Mouse (Mus musculus): ENCODE measurements around the gene Pus10.

DNA sequence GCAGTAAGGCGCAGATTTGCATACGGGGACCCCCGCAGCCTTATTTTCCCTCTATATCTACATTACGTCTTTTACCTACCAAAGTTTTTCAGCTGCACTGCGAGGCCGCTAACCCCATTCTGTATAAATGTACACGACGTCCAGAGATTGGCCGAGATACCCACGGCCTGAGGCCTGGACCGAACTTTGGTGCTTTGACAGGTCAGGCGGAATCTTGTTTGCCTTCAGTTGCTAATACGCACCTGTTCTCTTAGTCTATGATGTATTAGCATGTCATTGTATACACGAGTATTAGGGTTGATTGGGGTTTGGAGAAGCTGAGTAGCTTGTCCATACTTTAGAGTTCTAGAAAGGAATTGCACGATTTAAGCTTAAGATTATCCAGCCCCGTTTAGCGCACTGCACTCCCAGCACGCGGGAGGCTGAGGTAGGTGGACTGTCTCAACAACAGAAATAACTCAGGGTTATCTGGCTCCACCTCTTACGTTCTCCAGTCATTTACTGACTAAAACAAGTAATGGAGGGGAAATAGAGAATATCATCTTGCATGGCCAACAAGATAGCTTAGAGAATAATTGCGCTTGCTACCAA lies 106.1 kb downstream of the Pus10 start:
- TF ChIP-seq CTCF (IDR thresholded peaks at IDR 0.05; ENCODE audit: borderline replicate concordance, control insufficient read depth, extremely low read depth, insufficient read depth, low read length, poor library complexity): no peak
- no peak for TF ChIP-seq POLR2A (IDR thresholded peaks at IDR 0.05; ENCODE audit: control insufficient read depth, extremely low read depth, insufficient read depth, low read length, poor library complexity)
